Mouse (Mus musculus) lung, postnatal 0 days (tissue): ENCODE results near the gene Ggta1.

ENCODE experiments used
- CTCF ChIP-seq: IDR thresholded peaks from 2 replicates; pipeline ENCODE4 v1.5.1; 2016; ENCODE audit warnings: antibody characterized with exemption, mild to moderate bottlenecking
- EP300 ChIP-seq: IDR thresholded peaks from 2 replicates; pipeline ENCODE4 v1.6.1; 2016; ENCODE audit warnings: antibody characterized with exemption, mild to moderate bottlenecking, control low read depth

DNA sequence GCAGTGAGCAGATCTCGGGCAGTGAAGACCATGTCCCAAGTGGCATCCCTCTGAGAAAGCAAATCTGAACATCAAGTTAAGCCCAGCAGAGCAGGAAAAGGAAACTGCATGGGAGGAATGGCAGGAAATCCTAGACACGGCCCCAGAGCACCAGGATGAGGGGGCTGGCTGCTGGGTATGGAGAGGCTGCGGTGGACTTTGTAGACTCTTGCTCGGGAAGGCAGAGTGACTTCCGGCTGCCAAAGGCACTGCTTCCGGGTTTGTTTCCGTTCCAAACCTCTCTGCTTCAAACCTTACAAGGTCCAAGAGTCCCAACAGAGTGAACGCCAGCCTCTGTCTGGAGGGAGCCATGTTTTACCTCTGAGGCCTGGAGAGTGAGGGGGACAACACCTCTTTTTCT is 16.2 kb downstream of the Ggta1 start:
- TF ChIP-seq EP300 = peak; percentile 70
- TF ChIP-seq CTCF = no peak
